Mouse (Mus musculus): Measurements from ENCODE around the gene Cep55.

- TF ChIP-seq GATA1 (IDR thresholded peaks at IDR 0.05; ENCODE audit: borderline replicate concordance, low read length), result no peak
- no peak for TF ChIP-seq FLI1 (IDR thresholded peaks at IDR 0.05; ENCODE audit: low read length)
Observed at GRCm38 (mm10) chr19:38035766-38036165, 19.0 kb upstream of the Cep55 start.

All from megakaryocyte, embryonic 14.5 days (primary cell).